Mouse (Mus musculus): ENCODE data around the gene Plagl1. TPM values are rescaled to one million over a fixed set of nuclear protein-coding genes. Genes with fewer than 3 reads are reported as not detected.

Gene Plagl1
- 8.1 TPM for polyA plus RNA-seq (2014; fragmentation: Illumina TruSeq; extraction: RNeasy Lipid Tissue Mini Kit (QIAGEN cat#74804); ENCODE audit: low read depth, low replicate concordance)

DNA sequence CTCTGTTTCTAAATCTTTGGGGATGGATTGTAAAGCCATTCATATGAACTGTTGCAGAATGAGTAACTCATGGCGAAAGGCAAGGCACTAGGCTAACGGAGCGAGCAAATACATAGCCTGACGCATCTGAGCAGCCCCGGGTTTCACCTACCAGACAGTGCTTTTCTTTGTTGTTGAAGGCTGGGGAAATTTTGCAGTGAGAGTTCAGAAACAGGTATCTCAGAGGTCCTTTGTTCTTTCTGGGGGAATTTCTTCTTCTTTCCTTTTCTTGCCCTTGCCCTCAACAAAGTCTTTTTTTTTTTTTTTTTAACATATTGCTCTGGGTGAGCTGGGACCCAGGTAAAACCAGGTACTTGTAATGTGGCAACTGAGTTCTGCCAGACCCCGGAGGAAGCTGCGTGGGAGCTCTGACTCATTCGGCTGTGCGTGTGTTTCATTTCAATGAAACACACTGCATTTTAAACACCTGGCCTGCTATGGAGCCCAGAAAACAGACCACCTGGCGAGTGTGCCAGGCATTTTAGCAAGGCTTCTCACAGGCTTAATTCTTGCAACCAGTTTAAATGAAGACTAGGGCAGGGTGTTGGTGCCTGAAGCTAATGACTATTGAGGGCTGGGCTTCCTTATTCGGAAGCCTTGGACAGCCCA lies at the start of gene Plagl1:
Gene Plagl1, plus strand, starts transcription at position 484 of the 648 bp plus-strand sequence.

GRCm38 (mm10) chr10:13177973-13178624 lies 117.8 kb downstream of the Plagl1 start, which contains the start of gene Zc2hc1b:
Gene Zc2hc1b (minus strand): TSS chr10:13178023.

Other genes starting within 250 kb of the Plagl1 start
- gene Utrn, start 191.1 kb upstream of the Plagl1 start, polyA plus RNA-seq (2014; fragmentation: Illumina TruSeq; extraction: RNeasy Lipid Tissue Mini Kit (QIAGEN cat#74804); ENCODE audit: low read depth, low replicate concordance): 10.9 TPM
- gene Stx11, start 96.2 kb upstream of the Plagl1 start, polyA plus RNA-seq (2014; fragmentation: Illumina TruSeq; extraction: RNeasy Lipid Tissue Mini Kit (QIAGEN cat#74804); ENCODE audit: low read depth, low replicate concordance): 0.22 TPM
- not detected for gene Sf3b5, start 55.2 kb upstream of the Plagl1 start, polyA plus RNA-seq (2014; fragmentation: Illumina TruSeq; extraction: RNeasy Lipid Tissue Mini Kit (QIAGEN cat#74804); ENCODE audit: low read depth, low replicate concordance)
- gene Zc2hc1b, start 117.5 kb downstream of the Plagl1 start, polyA plus RNA-seq (2014; fragmentation: Illumina TruSeq; extraction: RNeasy Lipid Tissue Mini Kit (QIAGEN cat#74804); ENCODE audit: low read depth, low replicate concordance): 11.6 TPM
- 64.6 TPM for gene Ltv1, start 132.7 kb downstream of the Plagl1 start, polyA plus RNA-seq (2014; fragmentation: Illumina TruSeq; extraction: RNeasy Lipid Tissue Mini Kit (QIAGEN cat#74804); ENCODE audit: low read depth, low replicate concordance)

All from testis, adult 10 weeks (tissue).